Mouse (Mus musculus) large intestine, adult 2 months (tissue): ENCODE measurements around the gene Babam1. TPM values are rescaled to one million over a fixed set of nuclear protein-coding genes. Genes with fewer than 3 reads are reported as not detected.
A peak's percentile ranks its signal among the peaks of the same experiment; 100 is the strongest.
"Not testable (repeated sequence)": the region's sequence is repeated elsewhere in the genome, so short reads cannot be mapped to it uniquely, and the experiment has no call there.

Source experiments
- DNase-seq: peaks from one replicate; pipeline ENCODE4 v3.0.0-alpha.2; 2012; ENCODE audit warnings: low read depth, low spot score
- WGBS: fragments of 180-500 bp; shearing (Covaris S2); methylation state at CpG from one replicate; pipeline ENCODE4 v1.1.7; 2018; 5-methylcytosine and 5-hydroxymethylcytosine counted together
- polyA plus RNA-seq: library from polyadenylated mRNA; depleted of rRNA; stranded (reverse); fragments of >200 nt; gene quantifications from 2 replicates; pipeline ENCODE4 v1.2.3, GENCODE M21; 2012; rRNA removed

The Babam1 gene
- polyA plus RNA-seq, 1 experiment, result 106 TPM

GRCm38 (mm10) chr8:71404011-71404410 lies 7.3 kb downstream of the Babam1 start:
- 90% methylated on average over 8 of the region's 8 CpGs for WGBS
- no peak for DNase-seq

GRCm38 (mm10) chr8:71404951-71405351 lies 8.3 kb downstream of the Babam1 start:
- no peak for DNase-seq
- 74% methylated on average over 9 of the region's 9 CpGs for WGBS

GRCm38 (mm10) chr8:71405401-71406098 lies 8.9 kb downstream of the Babam1 start, which contains the start of gene Ankle1:
Gene Ankle1, plus strand, starts transcription at chr8:71406010.
- 14% methylated on average over 33 of the region's 33 CpGs for WGBS
- no peak for DNase-seq

DNA sequence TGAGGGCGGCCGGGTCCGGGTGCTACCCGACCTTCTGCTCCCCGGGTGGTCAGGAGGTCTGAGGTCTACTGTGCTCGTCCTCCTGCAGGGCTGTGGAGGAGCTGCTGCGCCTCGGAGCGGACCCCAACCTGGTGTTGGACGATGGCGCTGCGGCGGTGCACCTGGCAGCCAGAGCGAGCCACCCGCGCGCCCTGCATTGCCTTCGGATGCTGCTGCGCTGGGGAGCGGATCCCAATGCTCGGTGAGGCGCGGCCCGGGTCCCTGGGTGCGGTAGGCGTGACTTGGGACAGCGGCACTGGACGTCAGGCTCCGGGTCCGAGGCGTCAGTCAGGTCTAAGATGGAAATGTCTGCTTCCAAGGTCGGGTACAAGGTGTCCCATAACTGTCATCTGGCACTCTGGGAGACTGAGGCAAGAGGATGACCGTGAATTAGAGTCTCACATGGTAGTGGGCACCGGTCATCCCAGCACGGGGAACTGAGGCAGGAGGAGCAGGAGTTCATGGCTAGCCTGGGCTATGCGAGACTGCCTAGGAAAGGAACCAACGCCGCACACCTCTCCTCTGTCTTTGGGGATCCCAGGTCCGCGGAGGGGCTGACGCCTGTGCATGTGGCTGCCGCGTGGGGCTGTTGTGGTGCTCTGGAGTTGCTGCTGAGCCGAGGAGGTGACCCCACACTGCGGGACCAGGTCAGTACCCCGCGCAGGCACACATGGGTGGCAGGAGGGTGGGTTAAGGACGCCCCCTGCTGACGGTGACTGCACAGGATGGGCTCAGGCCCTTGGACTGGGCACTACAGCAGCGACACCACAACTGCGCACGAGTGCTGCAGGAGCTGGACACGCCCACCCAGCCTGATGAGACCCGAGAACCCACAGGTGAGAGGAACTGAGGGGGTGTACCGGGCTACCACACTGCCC lies 9.7 kb downstream of the Babam1 start:
- under 1% methylated on average over 55 of the region's 55 CpGs for WGBS

GRCm38 (mm10) chr8:71407441-71407840 lies 10.8 kb downstream of the Babam1 start:
- 94% methylated on average over 14 of the region's 14 CpGs for WGBS
- DNase-seq, result no peak

More for the DNA sequence above, 9.7 kb downstream of the Babam1 start:
- DNase-seq, result no peak

- WGBS, result 91% methylated on average over 4 of the region's 4 CpGs
- DNase-seq, result no peak
Measured at GRCm38 (mm10) chr8:71408231-71408630, 11.6 kb downstream of the Babam1 start.

DNA sequence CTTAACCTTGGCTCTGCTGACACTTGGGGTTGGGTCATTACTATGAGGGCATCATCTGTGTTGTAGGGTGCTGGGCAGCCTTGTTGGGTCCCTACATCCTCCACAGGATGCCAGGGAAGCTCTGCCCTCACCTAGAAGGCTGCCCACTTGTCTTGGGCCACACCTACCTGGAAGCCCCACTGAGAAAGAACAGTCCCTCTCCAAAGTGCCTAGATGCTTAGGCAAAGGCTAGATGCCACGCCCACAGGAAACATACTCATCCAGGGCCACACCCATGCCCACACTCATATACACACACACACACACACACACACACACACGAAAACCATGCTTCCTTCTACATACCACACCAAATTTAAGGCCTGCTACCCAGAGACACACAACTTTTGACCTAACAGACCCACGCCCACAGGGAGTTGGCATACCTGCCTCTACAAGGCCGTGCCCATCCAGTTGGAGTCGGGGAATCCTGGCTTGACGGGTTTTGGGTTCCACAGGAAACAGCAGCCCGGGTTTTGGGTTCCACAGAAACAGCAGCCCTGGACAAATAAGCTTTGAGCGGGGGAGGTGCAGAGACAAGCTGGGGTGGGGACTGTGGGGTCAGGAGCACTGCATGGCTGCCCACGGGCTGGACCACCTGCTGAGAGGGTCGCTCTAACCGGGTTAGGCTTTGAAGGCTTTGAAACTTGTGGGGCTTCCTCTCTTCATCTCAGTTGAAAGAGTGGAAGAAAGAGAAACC lies 15.0 kb downstream of the Babam1 start:
- WGBS, result 31% methylated on average over 11 of the region's 11 CpGs
- no peak for DNase-seq

DNA sequence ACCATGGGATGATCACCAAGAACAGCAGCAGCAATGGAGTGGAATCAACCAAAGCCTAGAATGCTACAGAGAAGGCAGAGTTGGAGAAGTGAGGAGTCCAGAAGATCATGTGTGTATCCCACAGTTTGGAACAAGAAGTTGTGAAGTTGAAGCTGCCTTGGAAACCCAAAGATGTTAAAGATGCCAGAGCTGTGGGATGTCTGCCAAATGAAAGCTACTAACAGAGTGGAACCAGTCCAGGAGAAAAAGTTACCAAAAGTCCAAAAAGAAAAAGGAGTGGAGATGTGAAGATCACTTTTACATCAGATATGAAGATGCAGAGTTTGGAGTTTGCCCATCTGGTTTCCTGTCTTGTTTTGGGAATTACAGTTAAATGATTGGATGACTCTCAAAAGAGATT lies 25.5 kb downstream of the Babam1 start:
- no peak for DNase-seq

- DNase-seq, result not testable (repeated sequence)
- 90% methylated on average over 1 of the region's 1 CpGs for WGBS
Measured at GRCm38 (mm10) chr8:71432935-71433334, 36.3 kb downstream of the Babam1 start.

DNA sequence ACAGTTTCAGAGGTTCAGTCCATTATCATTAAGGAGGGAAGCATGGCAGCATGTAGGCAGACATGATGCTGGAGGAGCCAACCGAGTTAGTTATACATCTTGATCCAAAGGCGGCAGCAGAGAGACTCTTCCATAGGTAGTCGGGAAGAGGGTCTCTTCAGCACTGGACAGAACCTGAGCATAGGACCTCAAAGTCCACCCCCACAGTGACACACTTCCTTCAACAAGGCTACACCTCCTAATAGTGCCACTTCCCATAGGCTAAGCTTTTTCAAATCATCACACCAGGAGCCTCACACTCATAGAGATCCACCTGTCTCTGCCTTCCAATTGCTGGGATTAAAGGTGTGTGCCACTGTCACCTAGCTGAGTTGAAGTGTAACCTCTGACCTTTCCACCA lies 40.4 kb downstream of the Babam1 start:
- WGBS, result 54% methylated on average over 3 of the region's 3 CpGs
- DNase-seq, result no peak

- WGBS, result 2% methylated on average over 7 of the region's 7 CpGs
Measured at GRCm38 (mm10) chr8:71441404-71441803, 44.7 kb downstream of the Babam1 start.

DNA sequence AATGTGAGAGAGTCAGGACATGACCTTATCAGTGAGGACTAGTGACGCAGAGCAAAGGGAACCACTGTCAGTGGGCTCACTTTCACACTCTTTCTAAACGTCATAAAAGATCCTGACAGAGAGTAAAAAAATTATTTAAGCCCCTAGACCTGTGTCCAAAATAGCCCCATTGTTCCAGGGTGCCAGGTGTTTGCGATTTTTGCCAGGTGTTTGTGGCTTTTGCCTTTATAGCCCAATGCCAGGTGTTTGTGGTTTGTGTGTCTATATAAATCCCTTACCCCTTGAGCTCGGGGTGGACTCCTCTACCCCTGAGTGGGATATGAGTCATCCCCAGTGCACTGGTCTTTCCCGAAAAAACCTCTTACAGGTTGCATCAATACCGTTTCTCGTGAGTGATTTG lies 48.4 kb downstream of the Babam1 start:
- no peak for DNase-seq
- WGBS, result 37% methylated on average over 7 of the region's 7 CpGs

More at GRCm38 (mm10) chr8:71441404-71441803, 44.7 kb downstream of the Babam1 start:
- DNase-seq, result peak; percentile 50

DNA sequence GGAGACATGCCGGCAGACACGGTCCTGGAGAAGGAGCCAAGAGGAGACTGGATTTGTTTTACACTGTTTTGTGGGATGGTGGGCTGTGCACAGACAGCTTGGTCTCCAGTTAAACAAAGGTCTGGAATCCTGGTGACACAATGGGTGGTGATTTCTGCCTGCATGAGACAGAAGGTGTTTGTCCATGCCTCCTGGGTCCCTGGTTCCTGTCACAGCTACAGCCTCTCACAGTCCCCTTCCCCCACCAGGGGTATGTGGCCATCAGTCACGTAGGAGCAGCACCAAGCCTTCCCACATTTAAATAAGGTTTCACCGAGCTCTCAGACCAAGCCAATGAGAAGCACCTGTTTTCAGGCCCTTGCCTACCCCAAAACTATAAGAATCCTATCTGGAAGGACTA lies 54.7 kb downstream of the Babam1 start:
- 79% methylated on average over 4 of the region's 4 CpGs for WGBS
- no peak for DNase-seq

GRCm38 (mm10) chr8:71451777-71452176 lies 55.1 kb downstream of the Babam1 start:
- WGBS, result 37% methylated on average over 11 of the region's 11 CpGs

GRCm38 (mm10) chr8:71452669-71453068 lies 56.0 kb downstream of the Babam1 start:
- WGBS, result 87% methylated on average over 2 of the region's 2 CpGs
- no peak for DNase-seq

More at GRCm38 (mm10) chr8:71451777-71452176, 55.1 kb downstream of the Babam1 start:
- DNase-seq, result peak; percentile 48

Other genes with a start within 250 kb of the Babam1 start
- gene Myo9b, start 124.1 kb upstream of the Babam1 start, polyA plus RNA-seq, result 17.4 and 20.1 TPM in 2 replicates
- gene Haus8, start 123.9 kb upstream of the Babam1 start, polyA plus RNA-seq, result 6.6 and 8.5 TPM in 2 replicates
- gene Use1, start 30.0 kb upstream of the Babam1 start, polyA plus RNA-seq, result 82.1 and 104 TPM in 2 replicates
- 14.4 and 21.2 TPM in 2 replicates for gene Ocel1, start 25.6 kb upstream of the Babam1 start, polyA plus RNA-seq
- gene Nr2f6, start 14.9 kb upstream of the Babam1 start, polyA plus RNA-seq, result 118 and 144 TPM in 2 replicates
- 5.9 and 9.0 TPM in 2 replicates for gene Ushbp1, start 1.1 kb upstream of the Babam1 start, polyA plus RNA-seq
- 17.0 and 24.2 TPM in 2 replicates for gene Ankle1, start 9.1 kb downstream of the Babam1 start, polyA plus RNA-seq
- 16.8 and 18.8 TPM in 2 replicates for gene Abhd8, start 66.8 kb downstream of the Babam1 start, polyA plus RNA-seq
- gene Mrpl34, start 68.1 kb downstream of the Babam1 start, polyA plus RNA-seq, result 94.1 and 124 TPM in 2 replicates
- 78.5 and 80.9 TPM in 2 replicates for gene Dda1, start 72.3 kb downstream of the Babam1 start, polyA plus RNA-seq
- 7.3 and 8.9 TPM in 2 replicates for gene Ano8, start 89.1 kb downstream of the Babam1 start, polyA plus RNA-seq
- gene Gtpbp3, start 91.2 kb downstream of the Babam1 start, polyA plus RNA-seq, result 18.5 and 23.7 TPM in 2 replicates
- 122 and 163 TPM in 2 replicates for gene Plvap, start 114.9 kb downstream of the Babam1 start, polyA plus RNA-seq
- gene Ccdc194, start 128.8 kb downstream of the Babam1 start, polyA plus RNA-seq, result 0.05 TPM in 1 of 2 replicates, not detected in the other
- gene Bst2, start 140.6 kb downstream of the Babam1 start, polyA plus RNA-seq, result 114 and 131 TPM in 2 replicates
- gene Mvb12a, start 146.1 kb downstream of the Babam1 start, polyA plus RNA-seq, result 144 and 164 TPM in 2 replicates
- 0.71 and 1.0 TPM in 2 replicates for gene Tmem221, start 162.0 kb downstream of the Babam1 start, polyA plus RNA-seq
- not detected in 2 replicates for gene Nxnl1, start 169.7 kb downstream of the Babam1 start, polyA plus RNA-seq
- 19.4 and 25.6 TPM in 2 replicates for gene Slc27a1, start 172.0 kb downstream of the Babam1 start, polyA plus RNA-seq
- 109 and 111 TPM in 2 replicates for gene Pgls, start 195.3 kb downstream of the Babam1 start, polyA plus RNA-seq
- 3.3 and 4.1 TPM in 2 replicates for gene Fam129c, start 200.8 kb downstream of the Babam1 start, polyA plus RNA-seq
- 45.0 and 68.0 TPM in 2 replicates for gene Colgalt1, start 214.1 kb downstream of the Babam1 start, polyA plus RNA-seq